Mouse (Mus musculus) bone marrow macrophage, adult 2 months (primary cell): ENCODE data around the gene Plekhh1.

Experiments used
- CTCF ChIP-seq: IDR thresholded peaks from 2 replicates; pipeline ENCODE4 v1.5.1; 2012; ENCODE audit warnings: low read depth, mild to moderate bottlenecking, low read length, moderate library complexity
- POLR2A ChIP-seq: IDR thresholded peaks from 2 replicates; pipeline ENCODE4 v1.6.1; 2012; ENCODE audit warnings: mild to moderate bottlenecking, low read depth, low read length, borderline replicate concordance

GRCm38 (mm10) chr12:79006478-79007125, 22.4 kb upstream of the Plekhh1 start:
- TF ChIP-seq POLR2A (no peak), CTCF (peak; percentile 25; the same call in 1 of the 2 replicates)
